Mouse (Mus musculus) limb, embryonic 12.5 days (tissue): Measurements from ENCODE around the gene Cacnb2. TPM values are rescaled to one million over a fixed set of nuclear protein-coding genes. Genes with fewer than 3 reads are reported as not detected.

ENCODE experiments used
- ATAC-seq: fragments of 200-750 bp; cut with Nextera tagmentation; 2 replicates; pipeline ENCODE4 v1.8.0; 2017; ENCODE audit warnings: low read depth, moderate TSS enrichment; ENCODE audit not compliant: insufficient number of reproducible peaks, insufficient read depth, low FRiP score, low TSS enrichment
- H3K27ac ChIP-seq: fragments of 300-500 bp; sonication (generic); 2 replicates; pipeline ENCODE4 v1.5.1; 2016; ENCODE audit warnings: mild to moderate bottlenecking, moderate library complexity
- H3K27me3 ChIP-seq: fragments of 300-500 bp; sonication (generic); 2 replicates; pipeline ENCODE4 v1.6.1; 2016; ENCODE audit warnings: mild to moderate bottlenecking, moderate library complexity
- H3K36me3 ChIP-seq: fragments of 300-500 bp; sonication (generic); 2 replicates; pipeline ENCODE4 v1.6.1; 2016; ENCODE audit warnings: mild to moderate bottlenecking, moderate library complexity
- H3K4me1 ChIP-seq: fragments of 300-500 bp; sonication (generic); replicated peaks from 2 replicates; pipeline ENCODE4 v1.6.1; 2016
- H3K4me2 ChIP-seq: fragments of 300-500 bp; sonication (generic); 2 replicates; pipeline ENCODE4 v1.6.1; 2016; ENCODE audit warnings: mild to moderate bottlenecking, moderate library complexity
- H3K4me3 ChIP-seq: fragments of 300-500 bp; sonication (generic); replicated peaks from 2 replicates; pipeline ENCODE4 v1.5.1; 2016; ENCODE audit warnings: mild to moderate bottlenecking
- H3K9ac ChIP-seq: fragments of 300-500 bp; sonication (generic); replicated peaks from 2 replicates; pipeline ENCODE4 v1.6.1; 2016; ENCODE audit warnings: mild to moderate bottlenecking, moderate library complexity
- H3K9me3 ChIP-seq: fragments of 300-500 bp; sonication (generic); 2 replicates; pipeline ENCODE4 v1.6.1; 2016; ENCODE audit warnings: mild to moderate bottlenecking, moderate library complexity
- WGBS: fragments of 180-500 bp; shearing (Covaris S2); methylation state at CpG from one replicate; pipeline ENCODE4 v1.1.7; 2016; 5-methylcytosine and 5-hydroxymethylcytosine counted together
- polyA plus RNA-seq: library from polyadenylated mRNA; unstranded; fragments of >200 nt; fragmentation: Nextera tagmentation; extraction: Ambion mirVana; gene quantifications from 2 replicates; pipeline ENCODE4 v1.2.1, GENCODE M21; 2016

Cacnb2 gene
- polyA plus RNA-seq, 1 experiment from 2014 or later = 3.0 TPM

DNA sequence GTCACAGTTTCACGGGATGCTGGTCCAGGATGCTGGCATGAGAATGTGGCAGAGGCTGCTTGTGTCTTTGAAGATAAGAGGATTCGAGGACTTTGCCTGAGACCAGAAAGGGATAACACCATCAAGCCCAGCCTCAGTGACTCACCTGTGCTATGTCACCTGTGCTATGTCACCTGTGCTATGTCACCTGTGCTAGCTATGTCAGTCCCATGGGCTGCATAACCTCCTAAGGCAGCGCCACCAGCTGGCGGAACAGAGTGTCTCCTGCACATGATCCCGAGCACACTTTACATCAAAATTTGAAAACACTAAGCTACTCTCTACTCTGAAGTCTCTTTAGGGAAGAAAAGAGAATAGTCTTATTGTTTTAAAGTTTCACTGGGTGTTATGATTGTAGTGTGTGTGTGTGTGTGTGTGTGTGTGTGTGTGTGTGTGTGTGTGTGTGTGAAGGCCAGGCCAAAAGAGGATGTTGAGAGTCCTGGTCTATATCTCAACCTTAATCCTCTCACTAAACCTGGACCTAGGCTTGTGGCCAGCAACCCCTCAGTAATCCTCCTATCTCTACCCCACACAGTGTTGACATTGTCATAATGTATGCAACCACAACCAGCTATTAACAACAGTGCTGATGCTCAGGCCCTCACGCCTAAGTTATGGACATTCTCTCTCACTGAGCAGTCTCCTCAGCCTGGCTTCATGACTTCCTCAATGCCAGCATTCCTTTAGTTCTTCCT lies 17.4 kb downstream of the Cacnb2 start:
- Histone ChIP-seq H3K9me3 (no peaks in the 10 kb centered on the region), H3K27ac (no peak overlapping the region), H3K27me3 (no peaks in the 10 kb centered on the region), H3K4me1 (no peaks in the 10 kb centered on the region), H3K4me3 (no peak overlapping the region), H3K4me2 (no peak overlapping the region), H3K9ac (no peak overlapping the region), H3K36me3 (no peaks in the 10 kb centered on the region)
- 80% methylated on average over 6 of the region's 6 CpGs for WGBS
- ATAC-seq = no peak

GRCm38 (mm10) chr2:14620891-14621290 lies 18.0 kb downstream of the Cacnb2 start:
- H3K4me1 ChIP-seq = no peaks in the 10 kb centered on the region
- no peak overlapping the region for H3K9ac ChIP-seq
- no peak overlapping the region for H3K4me2 ChIP-seq
- ATAC-seq = no peak
- WGBS = 78% methylated on average over 4 of the region's 4 CpGs
- no peaks in the 10 kb centered on the region for H3K27me3 ChIP-seq
- no peak overlapping the region for H3K4me3 ChIP-seq
- no peaks in the 10 kb centered on the region for H3K36me3 ChIP-seq
- no peaks in the 10 kb centered on the region for H3K9me3 ChIP-seq
- no peak overlapping the region for H3K27ac ChIP-seq

GRCm38 (mm10) chr2:14623820-14624219 lies 20.9 kb downstream of the Cacnb2 start:
- Histone ChIP-seq H3K9ac (no peak overlapping the region), H3K27me3 (no peaks in the 10 kb centered on the region), H3K4me2 (no peak overlapping the region), H3K9me3 (no peaks in the 10 kb centered on the region), H3K4me3 (no peak overlapping the region), H3K4me1 (no peaks in the 10 kb centered on the region), H3K27ac (no peak overlapping the region), H3K36me3 (no peaks in the 10 kb centered on the region)
- no peak; the same call in 1 of the 2 replicates for ATAC-seq
- 95% methylated on average over 5 of the region's 5 CpGs for WGBS

DNA sequence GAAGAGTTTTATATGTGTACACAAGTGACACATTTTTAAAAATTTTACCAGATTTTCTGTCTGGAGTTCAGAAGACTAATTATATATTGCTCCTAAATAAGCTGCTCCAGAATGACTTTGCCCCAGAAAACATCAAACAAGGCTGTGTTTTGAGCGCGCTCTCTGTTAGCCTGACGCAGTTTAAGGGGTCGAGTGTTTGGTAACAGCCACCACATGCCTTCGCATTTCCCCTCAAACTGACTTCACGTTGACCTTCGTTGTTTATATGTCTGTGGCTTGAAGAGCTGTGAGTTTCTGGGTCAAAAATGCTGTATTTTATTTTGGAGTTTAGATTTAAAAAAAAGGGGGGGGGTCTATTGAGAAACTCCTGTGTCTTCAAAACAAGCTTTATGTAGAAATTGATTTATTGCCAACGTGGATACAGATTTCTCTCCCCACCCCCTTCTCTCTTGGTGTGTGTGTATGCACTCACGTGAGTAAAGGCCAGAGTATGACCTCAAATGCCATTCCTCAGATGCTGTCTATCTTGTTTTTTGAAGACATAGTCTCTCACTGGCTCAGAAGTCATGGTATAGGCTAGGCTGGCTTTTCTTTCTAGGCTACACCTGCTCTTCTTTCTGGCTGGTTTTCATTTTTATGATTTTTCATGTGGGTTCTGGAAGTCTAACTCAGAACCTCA lies 27.1 kb downstream of the Cacnb2 start:
- H3K27ac ChIP-seq = no peak overlapping the region
- peaks cover 6% of the 10 kb centered on the region; the same call in 1 of the 2 replicates for H3K4me1 ChIP-seq
- 56% methylated on average over 9 of the region's 9 CpGs for WGBS
- H3K27me3 ChIP-seq = no peaks in the 10 kb centered on the region
- H3K4me2 ChIP-seq = no peak overlapping the region
- no peak for ATAC-seq
- H3K4me3 ChIP-seq = no peak overlapping the region
- no peaks in the 10 kb centered on the region for H3K36me3 ChIP-seq
- no peaks in the 10 kb centered on the region for H3K9me3 ChIP-seq
- H3K9ac ChIP-seq = no peak overlapping the region

DNA sequence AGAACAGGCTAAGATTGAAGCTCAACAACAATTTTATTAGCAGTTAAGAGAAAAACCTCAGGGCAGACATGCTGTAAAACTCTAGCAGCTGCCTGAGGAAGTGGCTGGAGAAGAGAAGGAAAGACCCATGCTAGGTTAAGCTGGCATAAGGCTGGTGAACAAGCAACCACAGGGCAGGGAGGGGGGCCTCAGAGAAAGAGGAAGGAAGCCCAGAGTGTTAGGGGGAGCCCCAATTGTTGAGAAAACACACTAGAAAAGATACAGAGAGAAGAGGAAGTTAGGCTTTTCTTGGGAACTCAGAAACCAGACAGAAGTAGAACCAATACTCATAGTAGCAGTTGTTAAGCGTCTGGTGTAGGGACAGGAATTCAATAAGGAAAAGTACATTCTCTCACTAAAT lies 28.7 kb downstream of the Cacnb2 start:
- ATAC-seq = no peak
- WGBS = 80% methylated on average over 1 of the region's 1 CpGs

DNA sequence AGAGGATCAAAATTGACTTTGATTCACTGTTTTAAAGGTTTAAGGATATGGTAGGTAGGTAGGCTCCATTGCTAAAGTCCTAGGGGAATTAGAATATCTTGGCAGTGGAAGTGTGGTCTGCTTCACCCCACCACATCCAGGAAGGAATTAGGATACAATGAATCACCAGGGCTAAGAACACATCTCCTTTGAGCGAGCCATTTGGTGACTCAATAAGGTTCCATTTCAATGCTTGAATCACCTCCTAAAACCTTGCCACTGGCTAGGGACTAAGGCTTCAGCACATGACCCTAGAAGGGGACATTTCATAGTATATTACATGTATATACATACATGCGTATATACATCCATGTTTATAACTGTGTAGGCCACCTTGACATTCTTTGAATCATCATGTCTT lies 30.3 kb downstream of the Cacnb2 start:
- H3K4me1 ChIP-seq = peaks cover 6% of the 10 kb centered on the region; the same call in 1 of the 2 replicates
- H3K9ac ChIP-seq = no peak overlapping the region
- H3K4me3 ChIP-seq = no peak overlapping the region
- H3K4me2 ChIP-seq = no peak overlapping the region
- H3K9me3 ChIP-seq = no peaks in the 10 kb centered on the region
- WGBS = 87% methylated on average over 2 of the region's 2 CpGs
- no peaks in the 10 kb centered on the region for H3K36me3 ChIP-seq
- no peak overlapping the region for H3K27ac ChIP-seq
- no peaks in the 10 kb centered on the region for H3K27me3 ChIP-seq
- no peak for ATAC-seq

More for the DNA sequence above, 28.7 kb downstream of the Cacnb2 start:
- Histone ChIP-seq H3K9me3 (no peaks in the 10 kb centered on the region), H3K27ac (no peak overlapping the region), H3K4me2 (no peak overlapping the region), H3K9ac (no peak overlapping the region), H3K36me3 (no peaks in the 10 kb centered on the region), H3K4me3 (no peak overlapping the region), H3K27me3 (no peaks in the 10 kb centered on the region), H3K4me1 (peaks cover 6% of the 10 kb centered on the region; the same call in 1 of the 2 replicates)

DNA sequence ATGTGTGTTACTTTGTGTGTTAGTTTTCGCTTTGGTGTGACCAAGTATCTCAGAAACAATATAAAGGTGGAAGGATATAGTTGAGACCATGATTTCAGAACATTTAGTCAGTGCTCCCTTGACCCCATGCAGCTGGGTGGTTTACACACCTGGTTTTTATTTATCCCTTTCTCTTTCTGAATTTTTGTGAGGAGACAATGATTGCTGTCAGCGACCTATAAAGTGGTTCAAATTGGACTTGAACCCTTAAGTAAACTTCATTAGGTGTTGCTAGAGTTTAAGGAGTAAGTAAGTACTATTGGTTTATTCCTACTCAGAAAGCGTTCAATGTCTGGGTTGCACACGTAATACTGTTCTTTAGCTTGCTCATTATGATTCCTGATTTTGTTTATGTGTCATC lies 36.4 kb downstream of the Cacnb2 start:
- Histone ChIP-seq H3K4me1 (peaks cover 13% of the 10 kb centered on the region; the same call in 1 of the 2 replicates), H3K27me3 (no peaks in the 10 kb centered on the region), H3K36me3 (no peaks in the 10 kb centered on the region), H3K27ac (no peak overlapping the region), H3K4me3 (no peak overlapping the region), H3K4me2 (no peak overlapping the region), H3K9me3 (no peaks in the 10 kb centered on the region), H3K9ac (no peak overlapping the region)
- 38% methylated on average over 4 of the region's 4 CpGs for WGBS
- ATAC-seq = no peak

- Histone ChIP-seq H3K9me3 (no peaks in the 10 kb centered on the region), H3K4me1 (peaks cover 13% of the 10 kb centered on the region; the same call in 1 of the 2 replicates), H3K4me2 (no peak overlapping the region), H3K9ac (no peak overlapping the region), H3K4me3 (no peak overlapping the region), H3K27me3 (no peaks in the 10 kb centered on the region), H3K36me3 (no peaks in the 10 kb centered on the region), H3K27ac (no peak overlapping the region)
- 63% methylated on average over 6 of the region's 6 CpGs for WGBS
- no peak for ATAC-seq
These were observed 37.0 kb downstream of the Cacnb2 start for GRCm38 (mm10) chr2:14639877-14640276.

DNA sequence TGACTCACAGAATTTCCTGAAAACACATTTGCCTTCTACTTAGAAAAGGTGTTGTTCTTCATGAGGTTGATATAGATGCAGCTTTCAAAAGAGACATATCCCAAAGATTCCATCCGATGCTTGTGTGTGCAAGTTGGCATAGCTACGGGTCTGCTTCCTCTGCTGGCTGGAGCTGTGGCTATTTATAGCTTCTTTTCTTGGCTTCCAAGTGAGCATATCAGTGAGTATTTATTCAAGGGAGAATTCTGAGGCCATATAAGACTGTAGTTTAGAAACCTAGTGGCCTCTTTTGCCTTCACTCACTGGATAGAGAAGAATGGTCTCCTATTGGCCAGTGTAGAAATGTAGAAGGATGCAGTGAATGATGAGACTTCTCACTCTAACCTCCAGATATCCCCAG lies 38.2 kb downstream of the Cacnb2 start:
- Histone ChIP-seq H3K36me3 (no peaks in the 10 kb centered on the region), H3K4me2 (no peak overlapping the region), H3K4me3 (no peak overlapping the region), H3K9me3 (no peaks in the 10 kb centered on the region), H3K4me1 (peaks cover 13% of the 10 kb centered on the region; the same call in 1 of the 2 replicates), H3K27ac (no peak overlapping the region), H3K9ac (no peak overlapping the region), H3K27me3 (no peaks in the 10 kb centered on the region)
- 85% methylated on average over 2 of the region's 2 CpGs for WGBS
- ATAC-seq = no peak

DNA sequence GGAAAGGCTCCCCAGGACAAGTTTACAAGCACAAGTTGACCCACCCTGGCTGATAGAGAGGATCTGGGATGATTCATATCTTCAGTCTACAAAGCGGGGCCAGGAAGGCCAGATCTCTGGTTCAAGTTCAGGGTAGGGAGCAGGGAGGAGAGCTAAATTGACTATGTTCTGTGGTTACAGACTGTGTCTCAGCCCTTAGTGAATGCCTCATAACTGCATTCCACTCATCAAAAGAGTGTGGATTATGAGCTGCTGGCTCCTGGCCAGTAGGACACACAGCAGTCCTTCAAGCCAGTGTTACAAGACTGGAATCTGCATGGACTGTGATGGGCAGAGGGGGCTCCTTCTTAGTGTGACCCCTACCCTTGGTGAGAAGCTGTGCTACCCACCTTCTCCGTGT lies 48.4 kb downstream of the Cacnb2 start:
- Histone ChIP-seq H3K36me3 (no peaks in the 10 kb centered on the region), H3K9ac (no peak overlapping the region), H3K27me3 (no peaks in the 10 kb centered on the region), H3K4me2 (no peak overlapping the region), H3K27ac (no peak overlapping the region), H3K4me3 (no peak overlapping the region), H3K4me1 (peaks cover 8% of the 10 kb centered on the region), H3K9me3 (no peaks in the 10 kb centered on the region)
- 73% methylated on average over 2 of the region's 2 CpGs for WGBS
- no peak for ATAC-seq

- WGBS = 52% methylated on average over 4 of the region's 4 CpGs
- Histone ChIP-seq H3K4me3 (no peak overlapping the region), H3K36me3 (no peaks in the 10 kb centered on the region), H3K9me3 (no peaks in the 10 kb centered on the region), H3K9ac (no peak overlapping the region), H3K27me3 (no peaks in the 10 kb centered on the region), H3K4me1 (peaks cover 13% of the 10 kb centered on the region), H3K27ac (no peak overlapping the region), H3K4me2 (no peak overlapping the region)
- no peak for ATAC-seq
These were observed 53.8 kb downstream of the Cacnb2 start for GRCm38 (mm10) chr2:14656673-14657072.
